Mouse (Mus musculus) ovary, postnatal 36 days (tissue): ENCODE results near the gene Jund.

Source experiments
- DNase-seq: peaks from one replicate; pipeline ENCODE4 v3.0.0; 2022; ENCODE audit warnings: low spot score, mixed read lengths

The Jund gene

GRCm38 (mm10) chr8:70699834-70700554 is 1.2 kb downstream of the Jund start:
- DNase-seq: peak; percentile 84

GRCm38 (mm10) chr8:70700555-70700922 is 1.8 kb downstream of the Jund start:
- peak; percentile 93 for DNase-seq

- no peak for DNase-seq
Measured at GRCm38 (mm10) chr8:70701048-70701981, 2.6 kb downstream of the Jund start.

GRCm38 (mm10) chr8:70701982-70702841 is 3.5 kb downstream of the Jund start:
- no peak for DNase-seq

GRCm38 (mm10) chr8:70702842-70703182 is 4.1 kb downstream of the Jund start:
- DNase-seq: peak; percentile 57

- no peak for DNase-seq
Measured at GRCm38 (mm10) chr8:70703287-70703686, 4.5 kb downstream of the Jund start, which contains the start of gene Iqcn. Gene Iqcn (plus strand): TSS chr8:70703457.

- DNase-seq: no peak
Measured at GRCm38 (mm10) chr8:70708281-70708680, 9.5 kb downstream of the Jund start.

GRCm38 (mm10) chr8:70709794-70710193 is 11.0 kb downstream of the Jund start:
- no peak for DNase-seq

GRCm38 (mm10) chr8:70710296-70710695 is 11.5 kb downstream of the Jund start:
- DNase-seq: no peak

GRCm38 (mm10) chr8:70711041-70711440 is 12.3 kb downstream of the Jund start:
- DNase-seq: no peak

GRCm38 (mm10) chr8:70713991-70714390 is 15.2 kb downstream of the Jund start:
- DNase-seq: no peak

- no peak for DNase-seq
Measured at GRCm38 (mm10) chr8:70715086-70715485, 16.3 kb downstream of the Jund start.

GRCm38 (mm10) chr8:70716521-70717400 is 18.0 kb downstream of the Jund start:
- no peak for DNase-seq

- peak; percentile 57 for DNase-seq
Measured at GRCm38 (mm10) chr8:70718297-70718696, 19.5 kb downstream of the Jund start, which contains the start of gene Gm3336. Gene Gm3336 (plus strand): TSS chr8:70718543.

- DNase-seq: peak; percentile 3
Measured at GRCm38 (mm10) chr8:70719796-70720270, 21.1 kb downstream of the Jund start.

- peak; percentile 65 for DNase-seq
Measured at GRCm38 (mm10) chr8:70720739-70721138, 22.0 kb downstream of the Jund start.

GRCm38 (mm10) chr8:70721601-70722000 is 22.9 kb downstream of the Jund start:
- DNase-seq: no peak

- DNase-seq: no peak
Measured at GRCm38 (mm10) chr8:70723486-70724210, 24.9 kb downstream of the Jund start, which contains the start of gene Pde4c. Gene Pde4c (plus strand): TSS chr8:70723720.

- no peak for DNase-seq
Measured at GRCm38 (mm10) chr8:70724216-70724615, 25.5 kb downstream of the Jund start.

GRCm38 (mm10) chr8:70725792-70726447 is 27.2 kb downstream of the Jund start:
- peak; percentile 49 for DNase-seq
